Mouse (Mus musculus) mesoderm, embryonic 11.5 days (tissue): ENCODE measurements around the gene Foxn4.

Experiments used
- DNase-seq: peaks from one replicate; pipeline ENCODE4 v3.0.0-alpha.2; 2012; ENCODE audit warnings: low read depth, low spot score

Gene Foxn4

DNA sequence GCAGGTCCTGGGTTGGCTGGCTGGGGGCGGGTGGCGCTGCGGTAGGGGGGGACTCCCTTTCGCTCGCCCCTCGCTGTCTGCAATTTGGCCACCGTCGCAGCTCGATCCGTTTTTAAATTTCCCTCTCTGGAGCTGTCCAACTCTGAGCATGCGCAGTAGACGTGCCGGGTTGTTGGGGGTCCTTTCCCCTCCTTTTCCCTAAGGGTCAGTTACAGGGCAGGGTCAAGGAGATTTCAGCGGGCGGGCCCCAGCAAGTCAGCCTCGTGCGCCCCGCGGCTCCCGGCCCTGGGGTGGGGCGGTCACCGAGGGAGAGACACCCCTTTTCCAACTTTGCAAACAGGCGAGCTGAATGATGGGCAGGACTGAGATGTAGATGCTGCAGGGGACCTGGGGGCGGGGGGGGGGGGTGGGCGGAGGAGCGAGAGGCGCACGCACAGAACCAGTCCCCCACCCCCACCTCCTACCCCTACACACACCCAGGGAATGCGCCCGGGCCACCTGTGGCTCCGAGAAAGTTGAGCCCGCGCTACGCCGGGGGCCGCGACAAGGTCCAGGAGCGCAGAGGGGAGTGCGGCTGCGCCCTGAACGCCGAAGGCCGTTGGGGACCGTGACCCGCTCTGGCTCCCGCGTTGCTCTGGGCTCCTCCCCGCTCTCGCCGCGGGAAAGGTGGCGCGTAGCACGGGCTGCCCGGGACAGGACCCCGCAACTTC is at the start of gene Foxn4:
Foxn4 (minus strand) TSS at position 115 of the 710 bp plus-strand sequence.
- DNase-seq, result peak; percentile 56

DNA sequence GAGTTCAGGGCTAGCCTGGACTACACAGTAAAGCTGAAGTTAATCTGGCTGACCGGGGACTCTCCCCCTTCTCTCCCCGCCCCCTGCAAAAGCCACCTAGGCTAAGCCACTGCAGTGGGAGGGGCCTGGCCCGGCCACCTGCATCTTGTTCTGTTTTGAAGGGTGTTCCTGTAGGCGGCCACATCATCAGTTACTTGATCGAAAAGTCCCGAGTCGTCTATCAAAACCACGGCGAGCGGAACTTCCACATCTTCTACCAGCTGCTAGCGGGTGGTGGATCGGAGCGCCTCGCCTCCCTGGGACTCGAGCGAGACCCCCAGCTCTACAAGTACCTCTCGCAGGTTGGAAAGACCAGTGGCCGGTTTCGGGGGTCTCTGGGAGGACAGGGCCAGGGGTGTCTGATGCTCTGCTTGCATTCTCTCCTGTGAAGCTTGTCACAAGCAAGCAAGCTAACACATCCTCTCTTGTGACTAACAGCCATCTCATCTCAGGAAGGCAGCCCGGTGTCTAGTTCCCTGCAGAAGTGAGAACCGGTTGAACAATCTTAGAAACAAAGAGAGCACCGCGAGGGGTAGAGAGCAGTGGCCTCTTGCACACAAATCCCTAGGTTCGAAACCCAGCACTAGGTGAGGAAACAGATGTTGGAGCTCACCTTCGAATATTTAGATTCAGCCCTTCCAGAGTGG is 49.6 kb upstream of the Foxn4 start:
- no peak for DNase-seq

- no peak for DNase-seq
Observed at GRCm38 (mm10) chr5:114309680-114310036, 36.1 kb upstream of the Foxn4 start.

GRCm38 (mm10) chr5:114308765-114309679 is 35.4 kb upstream of the Foxn4 start:
- DNase-seq, result peak; percentile 70

- DNase-seq, result no peak
Observed at GRCm38 (mm10) chr5:114306496-114306895, 32.9 kb upstream of the Foxn4 start.

GRCm38 (mm10) chr5:114303166-114303565 is 29.6 kb upstream of the Foxn4 start:
- no peak for DNase-seq

- DNase-seq, result no peak
Observed at GRCm38 (mm10) chr5:114299883-114300610, 26.4 kb upstream of the Foxn4 start.

DNA sequence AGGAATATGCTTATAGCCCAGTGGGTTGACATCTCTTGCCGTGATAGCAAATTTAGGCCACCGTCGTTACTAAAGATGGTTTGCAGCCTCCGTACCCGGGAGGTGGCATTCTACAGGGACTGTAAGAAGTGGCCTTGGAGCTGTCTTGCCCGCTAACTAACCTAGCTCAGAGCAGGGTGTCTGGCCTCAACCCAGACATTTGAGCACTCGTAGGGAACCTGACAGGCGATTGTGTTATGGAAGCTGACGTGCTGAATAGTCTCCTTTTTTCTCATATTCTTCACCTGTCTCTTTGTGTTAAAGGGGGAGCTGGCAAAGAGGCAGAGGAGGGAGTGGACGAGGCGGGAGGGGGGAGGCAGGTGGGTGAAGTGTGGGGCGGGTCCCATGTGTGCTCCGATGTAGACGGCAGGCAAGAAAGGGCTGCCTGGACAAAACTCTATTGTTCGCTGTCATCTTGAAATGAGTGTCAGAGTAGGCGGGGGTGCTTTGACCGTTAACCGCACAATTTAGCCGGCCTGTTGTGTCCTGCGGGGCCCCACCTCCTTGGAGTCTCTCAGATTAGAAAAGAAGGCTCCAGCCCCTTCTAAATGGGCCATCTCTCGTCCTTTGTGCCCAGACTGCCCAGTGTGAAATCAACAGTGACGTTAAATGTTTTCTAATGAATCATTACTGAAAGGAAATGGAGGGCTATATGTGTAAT is 25.7 kb upstream of the Foxn4 start:
- DNase-seq, result peak; percentile 58

GRCm38 (mm10) chr5:114298212-114298894 is 24.7 kb upstream of the Foxn4 start:
- peak; percentile 34 for DNase-seq

DNA sequence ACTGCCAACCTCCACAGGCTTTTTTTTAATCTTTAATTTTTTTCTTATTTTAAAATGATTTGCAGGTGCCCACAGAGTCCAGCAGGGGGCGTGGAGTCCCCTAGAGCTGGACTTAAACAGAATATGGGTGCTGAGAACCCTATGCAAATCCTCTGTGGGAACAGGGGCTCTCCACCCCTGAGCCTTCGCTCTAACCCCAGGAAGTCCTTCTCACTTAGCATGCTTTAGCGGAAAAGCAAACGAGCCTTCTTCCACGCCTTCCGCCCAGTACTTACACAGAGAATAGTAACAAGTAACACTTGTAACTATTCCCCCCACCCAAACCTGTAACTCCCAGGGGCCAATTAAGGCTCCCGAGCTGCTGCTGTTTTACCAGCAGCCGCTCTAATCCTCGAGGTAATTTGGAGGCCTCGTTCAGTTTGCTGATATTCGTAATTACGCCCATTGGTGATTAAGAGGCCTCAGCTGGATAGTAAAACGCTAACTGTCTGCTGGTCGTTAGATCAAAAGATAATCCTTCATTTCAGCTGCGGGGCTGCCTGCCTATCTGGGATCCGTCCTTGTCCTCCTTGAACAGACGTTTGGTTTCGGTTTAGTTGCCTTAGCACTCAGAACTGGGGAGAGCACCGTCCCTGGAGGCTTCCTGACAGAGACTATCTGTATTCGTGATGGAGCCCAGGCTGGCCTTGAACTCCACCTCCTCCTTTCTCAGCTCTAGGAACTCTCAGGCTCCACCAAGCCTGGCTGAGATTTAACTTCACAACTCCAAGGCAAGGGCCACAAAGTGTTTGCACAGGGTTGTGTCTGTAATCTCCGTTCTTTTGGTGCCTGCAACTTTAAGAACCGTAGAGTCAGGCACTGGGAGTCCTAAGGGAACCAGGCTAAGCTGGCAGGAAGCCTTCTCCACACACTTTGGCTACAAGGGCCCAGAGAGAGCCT is 23.4 kb upstream of the Foxn4 start:
- DNase-seq, result no peak

GRCm38 (mm10) chr5:114290004-114290403 is 16.4 kb upstream of the Foxn4 start:
- DNase-seq, result no peak

DNA sequence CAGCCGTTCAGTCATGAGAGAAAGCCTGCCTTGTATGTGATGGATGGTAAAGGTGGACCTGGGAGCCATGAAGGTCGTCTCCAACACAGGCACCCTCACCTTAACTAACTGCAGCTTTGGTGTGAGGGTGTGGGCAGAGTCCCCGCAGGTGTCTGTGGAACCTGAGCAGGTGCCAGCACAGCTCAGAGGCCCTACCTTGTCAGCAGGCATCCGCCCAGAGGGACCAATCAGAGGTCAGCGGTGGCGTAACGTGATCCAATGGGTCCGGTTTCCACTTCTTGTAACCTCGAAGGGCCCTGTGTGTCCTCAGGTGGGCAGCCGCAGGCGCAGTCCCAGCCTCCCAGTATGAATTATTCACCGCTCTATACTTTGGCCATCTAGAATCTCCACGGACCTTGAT is 15.3 kb upstream of the Foxn4 start, which contains the start of gene Myo1h:
Myo1h (plus strand) TSS at position 293 of the 400 bp plus-strand sequence.
- no peak for DNase-seq

DNA sequence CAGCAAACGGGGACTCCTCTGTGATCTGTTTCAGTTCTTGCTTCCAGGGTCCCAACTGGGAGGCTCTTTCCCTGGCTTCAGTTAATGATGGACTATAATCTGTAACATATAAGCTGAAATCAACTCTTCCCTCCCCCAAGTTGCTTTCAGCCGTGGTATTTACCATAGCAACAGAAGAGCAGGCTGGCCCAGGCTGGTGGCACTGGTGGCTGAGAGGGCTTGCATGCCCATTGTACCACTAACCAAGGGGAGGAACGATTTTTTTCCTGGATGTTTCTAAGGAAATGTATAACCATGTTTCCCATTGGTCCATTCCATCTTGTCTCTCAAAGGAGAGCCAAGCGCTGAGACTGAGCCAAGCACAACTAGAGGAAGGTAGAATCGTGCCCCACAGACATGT is 14.8 kb upstream of the Foxn4 start:
- DNase-seq, result no peak

DNA sequence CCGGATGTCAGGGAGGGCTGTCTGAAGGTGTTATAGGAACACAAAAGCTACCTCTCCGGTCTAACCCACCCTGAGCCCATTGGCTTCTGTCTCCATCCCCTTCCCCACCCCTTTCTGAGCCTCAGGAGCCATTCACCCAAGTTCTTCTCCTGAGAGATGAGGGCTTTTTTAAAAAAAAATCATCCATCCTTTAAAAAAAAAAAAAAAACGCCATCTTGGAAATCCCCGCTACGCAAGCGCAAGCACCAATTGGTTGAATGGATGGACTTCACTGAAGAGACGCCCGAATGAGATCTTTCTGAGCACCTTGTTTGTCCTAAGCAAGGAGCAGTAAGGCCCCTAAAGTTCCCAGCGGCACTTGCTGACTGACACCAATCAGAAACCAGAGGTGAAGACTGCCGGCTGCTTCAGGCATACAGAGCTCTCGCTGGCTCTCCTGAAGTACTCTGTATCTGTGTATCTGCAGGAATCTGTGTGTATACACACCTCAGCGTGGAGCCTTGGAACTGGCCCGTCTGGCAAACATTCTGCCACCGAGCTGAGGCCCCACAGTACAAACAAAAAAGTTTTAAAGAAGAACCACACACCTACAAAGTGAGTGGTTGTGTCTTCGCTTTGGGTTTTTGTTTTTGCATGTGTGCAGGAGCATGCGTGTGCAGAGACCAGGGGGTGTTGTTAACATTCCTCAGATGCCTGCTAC is 13.4 kb upstream of the Foxn4 start:
- no peak for DNase-seq

DNA sequence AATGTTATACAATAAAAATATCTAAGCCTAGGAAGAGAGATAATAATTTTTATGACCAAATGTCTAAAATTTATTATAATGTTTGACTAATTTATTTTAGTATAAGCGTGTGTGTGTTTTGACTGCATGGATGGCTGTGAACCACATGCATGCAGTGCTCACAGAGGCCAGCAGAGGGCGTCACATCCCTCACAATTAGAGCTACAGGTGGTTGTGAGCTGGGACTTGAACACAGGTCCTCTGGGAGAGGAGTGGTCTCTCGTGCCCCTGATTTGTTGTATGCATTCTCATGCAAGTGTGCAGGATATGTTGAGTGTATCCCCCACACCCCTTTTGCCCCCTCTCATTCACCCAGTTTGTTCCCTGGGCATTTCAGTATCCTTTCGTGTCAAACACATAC is 12.5 kb upstream of the Foxn4 start:
- no peak for DNase-seq

DNA sequence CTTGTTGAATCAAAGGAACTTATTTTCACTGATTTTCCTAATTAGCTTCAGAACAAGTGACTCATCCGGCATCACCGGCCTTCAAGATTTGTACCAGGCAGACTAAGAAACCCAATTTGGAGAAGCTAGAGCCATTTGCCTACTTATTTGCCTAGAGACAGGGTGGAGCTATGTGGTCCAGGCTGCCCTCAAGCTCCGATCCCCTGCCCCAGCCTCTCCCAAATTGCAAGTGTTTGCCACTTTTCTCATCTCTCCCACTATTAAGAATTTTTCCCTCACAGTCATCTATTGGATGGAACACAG is 11.7 kb upstream of the Foxn4 start:
- no peak for DNase-seq

- no peak for DNase-seq
Observed at GRCm38 (mm10) chr5:114284604-114285397, 11.2 kb upstream of the Foxn4 start.

GRCm38 (mm10) chr5:114282346-114282745 is 8.7 kb upstream of the Foxn4 start:
- no peak for DNase-seq
